Mouse (Mus musculus) lung, adult 2 months (tissue): ENCODE measurements around the gene Gm49388. TPM values are rescaled to one million over a fixed set of nuclear protein-coding genes. Genes with fewer than 3 reads are reported as not detected.

Experiments used
- DNase-seq: peaks from one replicate; pipeline ENCODE4 v3.0.0; 2022
- H3K4me1 ChIP-seq: fragments of 200-500 bp; 2 replicates; pipeline ENCODE4 v1.6.1; 2011; ENCODE audit warnings: low read length; ENCODE audit not compliant: control insufficient read depth, insufficient read depth
- H3K4me3 ChIP-seq: fragments of 200-500 bp; replicated peaks from 2 replicates; pipeline ENCODE3; 2011; ENCODE audit warnings: low read depth, mild to moderate bottlenecking, control low read depth, low read length; ENCODE audit errors: extremely low read depth
- CTCF ChIP-seq: fragments of 200-500 bp; IDR thresholded peaks from 2 replicates; pipeline ENCODE4 v1.5.1; 2011; ENCODE audit warnings: mild to moderate bottlenecking, low read length, control low read depth; ENCODE audit not compliant: insufficient read depth
- POLR2A ChIP-seq: fragments of 200-500 bp; IDR thresholded peaks from 2 replicates; pipeline ENCODE4 v1.6.1; 2011; ENCODE audit warnings: low read depth, mild to moderate bottlenecking, control low read depth, low read length, borderline replicate concordance; ENCODE audit errors: extremely low read depth
- WGBS: fragments of 180-500 bp; shearing (Covaris S2); methylation state at CpG from one replicate; pipeline ENCODE4 v1.1.7; 2018; 5-methylcytosine and 5-hydroxymethylcytosine counted together
- polyA plus RNA-seq: library from polyadenylated mRNA; depleted of rRNA; stranded (reverse); fragments of >200 nt; gene quantifications from 2 replicates; pipeline ENCODE4 v1.2.3, GENCODE M21; 2012

Gene Gm49388
- polyA plus RNA-seq, 1 experiment = not detected

DNA sequence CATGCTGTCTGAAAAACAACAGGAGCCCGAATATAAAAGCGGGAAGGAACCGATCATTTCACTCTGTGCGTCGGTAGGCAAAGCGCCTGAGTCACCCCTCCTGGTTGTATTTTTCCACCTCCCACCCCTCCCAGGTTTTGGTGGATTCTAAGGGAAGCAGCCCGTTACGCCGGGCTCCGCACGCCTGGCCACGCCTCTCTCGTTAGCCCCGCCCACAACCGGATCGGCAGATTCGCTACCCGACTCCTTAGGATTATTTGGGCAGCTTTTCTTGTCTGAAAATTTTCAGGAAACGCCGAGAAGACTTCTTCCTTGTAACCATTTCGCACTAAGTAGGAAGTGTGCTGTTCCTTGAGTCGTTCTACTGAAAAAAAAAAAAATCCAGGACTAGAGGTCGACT is 9.0 kb upstream of the Gm49388 start, which contains the start of gene Setd1a:
Setd1a (plus strand) TSS at position 245 of the 400 bp plus-strand sequence.
- peaks cover 11% of the 10 kb centered on the region for H3K4me1 ChIP-seq
- no peak for TF ChIP-seq CTCF
- no peak for TF ChIP-seq POLR2A
- H3K4me3 ChIP-seq = peak within 1 kb of the TSS; percentile 86
- peak; percentile 88 for DNase-seq
- under 1% methylated on average over 23 of the region's 23 CpGs for WGBS

GRCm38 (mm10) chr7:127776878-127777473 is 8.4 kb upstream of the Gm49388 start:
- Histone ChIP-seq H3K4me1 (peaks cover 11% of the 10 kb centered on the region), H3K4me3 (peak overlapping the region; percentile 86)
- TF ChIP-seq CTCF (no peak), POLR2A (peak; percentile 74; the same call in 1 of the 2 replicates)
- under 1% methylated on average over 68 of the region's 70 CpGs for WGBS
- peak; percentile 97 for DNase-seq

DNA sequence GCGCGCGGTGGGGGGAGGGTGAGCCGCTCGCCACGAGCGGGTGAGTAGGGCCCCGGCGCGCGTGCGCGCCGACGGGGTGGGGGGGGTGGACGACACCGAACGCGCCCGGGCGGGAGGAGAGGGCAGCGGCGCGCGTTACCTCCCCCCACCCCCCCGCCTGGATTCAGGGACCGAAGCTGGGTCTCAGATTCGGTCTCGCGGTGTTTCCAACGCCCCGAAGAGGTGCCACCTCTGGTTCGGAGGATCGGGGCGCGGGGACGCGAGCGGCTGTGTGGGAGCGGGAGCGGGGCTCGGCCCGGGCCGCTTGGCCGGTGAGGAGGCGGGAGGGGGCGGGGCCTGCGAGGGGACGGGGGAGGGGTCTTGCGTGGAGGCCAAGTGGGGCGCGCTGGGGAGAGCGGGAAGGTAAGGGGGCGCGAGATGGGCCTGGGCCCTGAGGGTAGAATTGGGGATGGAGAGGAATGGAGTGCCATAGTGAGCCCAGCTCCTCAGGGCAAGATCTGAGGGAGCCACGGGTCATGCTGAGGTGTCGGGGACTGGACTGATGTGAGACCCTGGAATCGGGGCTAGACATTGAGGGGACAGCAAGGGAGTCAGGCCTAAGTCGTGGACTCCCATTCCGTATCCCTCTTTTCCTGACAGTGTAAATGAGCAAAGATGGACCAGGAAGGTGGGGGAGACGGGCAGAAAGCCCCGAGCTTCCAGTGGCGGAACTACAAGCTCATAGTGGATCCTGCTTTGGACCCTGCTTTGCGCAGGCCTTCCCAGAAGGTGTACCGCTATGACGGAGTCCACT is 7.7 kb upstream of the Gm49388 start:
- 2% methylated on average over 57 of the region's 66 CpGs for WGBS
- DNase-seq = peak; percentile 65
- Histone ChIP-seq H3K4me1 (peaks cover 11% of the 10 kb centered on the region), H3K4me3 (peak overlapping the region; percentile 86)
- TF ChIP-seq CTCF (no peak), POLR2A (no peak)

DNA sequence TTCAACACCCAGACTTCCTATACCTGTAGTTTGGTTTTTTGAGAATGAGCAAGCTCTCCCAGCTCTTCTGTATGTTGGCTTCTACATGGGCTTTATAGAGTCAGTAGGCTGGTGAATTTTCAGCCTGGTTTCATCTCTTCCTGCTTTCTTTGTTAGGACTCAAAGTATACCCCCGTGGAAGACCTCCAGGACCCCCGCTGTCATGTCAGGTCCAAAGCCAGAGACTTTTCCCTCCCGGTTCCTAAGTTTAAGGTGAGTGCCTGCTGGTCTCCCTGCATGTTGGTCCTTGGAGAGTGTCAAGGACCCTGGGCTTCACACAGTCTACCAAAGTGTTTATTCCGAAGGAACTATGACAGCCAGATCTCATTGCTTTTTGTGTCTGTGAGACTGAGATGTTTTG is 7.1 kb upstream of the Gm49388 start:
- H3K4me1 ChIP-seq = peaks cover 11% of the 10 kb centered on the region
- no peak overlapping the region for H3K4me3 ChIP-seq
- no peak for DNase-seq
- TF ChIP-seq CTCF (no peak), POLR2A (no peak)
- WGBS = 72% methylated on average over 4 of the region's 4 CpGs

DNA sequence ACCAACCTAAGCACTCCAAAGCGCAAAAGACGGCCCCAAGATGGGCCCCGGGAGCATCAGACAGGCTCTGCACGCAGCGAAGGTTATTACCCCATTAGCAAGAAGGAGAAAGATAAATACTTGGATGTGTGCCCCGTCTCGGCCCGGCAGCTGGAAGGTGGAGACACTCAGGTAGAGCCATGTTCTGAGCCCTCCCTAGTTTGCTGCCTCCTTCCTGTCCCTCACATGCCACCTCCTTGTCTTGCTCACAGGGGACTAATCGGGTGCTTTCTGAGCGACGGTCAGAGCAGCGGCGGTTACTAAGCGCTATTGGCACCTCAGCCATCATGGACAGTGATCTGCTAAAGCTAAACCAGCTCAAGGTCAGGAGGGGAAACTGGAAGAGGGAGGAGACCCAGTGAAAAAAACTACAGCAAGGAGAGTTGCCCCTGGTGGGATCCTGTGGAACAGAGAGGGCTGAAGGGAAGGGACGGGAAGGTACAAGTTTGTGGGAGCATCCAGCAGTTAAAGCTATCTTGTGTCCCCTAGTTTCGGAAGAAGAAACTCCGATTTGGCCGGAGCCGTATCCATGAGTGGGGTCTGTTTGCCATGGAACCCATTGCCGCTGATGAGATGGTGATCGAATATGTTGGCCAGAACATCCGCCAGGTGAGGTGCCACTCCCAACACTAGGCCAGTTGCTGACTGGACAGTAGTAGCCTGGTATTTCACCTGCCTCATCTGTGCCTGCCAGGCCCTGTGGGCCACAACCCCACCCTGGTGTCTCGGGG is 11.9 kb downstream of the Gm49388 start:
- TF ChIP-seq POLR2A (no peak), CTCF (no peak)
- Histone ChIP-seq H3K4me1 (peaks cover 6% of the 10 kb centered on the region), H3K4me3 (no peak overlapping the region)
- DNase-seq = no peak
- WGBS = 87% methylated on average over 23 of the region's 23 CpGs

DNA sequence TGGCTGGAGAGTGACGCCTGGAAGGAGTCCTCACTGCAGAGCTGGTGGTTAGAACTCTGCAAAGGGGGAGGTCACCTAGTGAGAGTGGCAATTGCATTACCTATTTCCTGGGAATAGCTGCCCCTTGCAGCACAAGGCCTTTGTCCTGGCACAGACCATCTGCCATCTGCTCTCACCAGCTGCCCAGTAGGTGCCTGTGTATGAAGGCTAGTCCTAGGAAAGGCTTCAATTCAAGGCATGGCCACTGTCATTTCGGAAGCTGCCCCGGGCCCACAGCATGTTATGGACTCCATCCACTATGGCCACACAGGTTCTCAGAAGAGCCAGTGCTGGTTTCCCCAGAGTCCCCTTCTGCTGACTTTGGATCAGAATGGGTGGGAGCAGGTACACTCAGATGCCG is 13.2 kb downstream of the Gm49388 start:
- TF ChIP-seq CTCF = no peak
- TF ChIP-seq POLR2A = no peak
- WGBS = 89% methylated on average over 4 of the region's 4 CpGs
- no peak for DNase-seq
- Histone ChIP-seq H3K4me1 (peaks cover 6% of the 10 kb centered on the region), H3K4me3 (no peak overlapping the region)

DNA sequence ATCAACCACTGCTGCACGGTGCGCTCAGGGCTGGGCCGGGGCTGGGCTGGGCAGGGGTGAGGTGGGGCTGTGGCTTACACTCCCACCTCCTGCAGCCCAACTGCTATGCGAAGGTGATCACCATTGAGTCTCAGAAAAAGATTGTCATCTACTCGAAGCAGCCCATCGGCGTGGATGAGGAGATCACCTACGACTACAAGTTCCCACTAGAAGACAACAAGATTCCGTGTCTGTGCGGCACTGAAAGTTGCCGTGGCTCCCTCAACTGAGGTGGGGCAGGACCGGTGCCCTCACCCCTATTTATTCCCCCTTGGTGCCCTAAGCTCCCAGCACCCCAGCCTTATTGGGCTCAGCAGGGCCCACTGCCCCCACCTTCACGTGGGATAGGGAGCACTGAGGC is 13.8 kb downstream of the Gm49388 start:
- no peak overlapping the region for H3K4me3 ChIP-seq
- no peak for DNase-seq
- WGBS = 88% methylated on average over 13 of the region's 13 CpGs
- no peak for TF ChIP-seq POLR2A
- TF ChIP-seq CTCF = no peak
- peaks cover 6% of the 10 kb centered on the region for H3K4me1 ChIP-seq

DNA sequence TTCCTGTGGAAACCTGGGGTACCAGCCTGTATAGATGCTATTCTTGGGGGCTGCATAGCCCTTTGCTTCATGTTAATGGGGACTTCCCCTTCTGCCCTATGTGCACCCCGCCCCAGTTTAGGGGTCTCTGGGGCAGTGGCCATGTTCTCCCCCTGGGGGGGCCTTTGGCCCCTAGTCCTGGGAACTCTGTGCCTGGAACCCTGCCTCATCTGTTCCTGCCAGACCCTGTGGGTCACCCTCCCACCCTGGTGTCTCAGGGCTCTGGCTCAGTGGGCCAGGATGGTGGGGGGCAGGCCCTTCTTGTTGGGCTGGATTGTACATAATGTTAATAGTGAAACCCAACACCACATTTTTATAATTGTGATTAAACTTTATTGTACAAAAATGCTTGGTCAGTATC is 14.3 kb downstream of the Gm49388 start:
- H3K4me1 ChIP-seq = peaks cover 6% of the 10 kb centered on the region
- TF ChIP-seq CTCF (no peak), POLR2A (no peak)
- H3K4me3 ChIP-seq = no peak overlapping the region
- WGBS = 83% methylated on average over 1 of the region's 1 CpGs
- no peak for DNase-seq

DNA sequence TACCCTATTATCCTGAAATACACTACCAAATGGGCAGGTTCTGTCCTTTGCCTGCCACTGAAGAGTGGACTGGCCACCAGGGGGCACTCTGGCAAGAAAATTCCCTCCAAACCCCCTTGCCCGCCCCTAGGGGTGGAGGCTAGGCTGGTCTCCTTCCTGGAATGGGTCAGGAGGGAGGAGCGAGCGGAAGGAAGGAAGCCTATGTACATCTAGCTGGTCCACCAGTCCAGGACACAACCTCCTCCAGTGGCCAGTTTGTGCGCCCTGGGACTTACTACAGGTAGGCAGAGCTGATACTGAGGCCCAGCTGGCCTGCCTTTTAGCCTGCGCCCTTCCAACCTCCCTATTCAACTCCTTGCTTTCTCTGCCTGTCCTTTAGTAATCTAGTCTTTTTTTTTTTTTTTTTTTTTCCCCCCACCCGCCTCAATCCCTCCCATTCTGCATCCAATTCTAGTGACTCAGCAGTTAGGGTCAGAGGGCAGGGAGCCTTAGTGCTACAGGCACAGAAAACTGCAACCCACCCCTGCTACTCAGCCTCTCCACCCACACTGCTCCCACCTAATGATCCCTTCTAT is 15.1 kb downstream of the Gm49388 start, which contains the start of gene Hsd3b7:
Hsd3b7 (plus strand) TSS at position 170 of the 575 bp plus-strand sequence.
- 13% methylated on average over 6 of the region's 6 CpGs for WGBS
- peak; percentile 92 for DNase-seq
- Histone ChIP-seq H3K4me3 (peak within 1 kb of the TSS; percentile 81), H3K4me1 (peaks cover 6% of the 10 kb centered on the region)
- TF ChIP-seq POLR2A = peak; percentile 94; the same call in 1 of the 2 replicates
- TF ChIP-seq CTCF = peak; percentile 81
